Mouse (Mus musculus): ENCODE results near the gene Rapgef5. TPM values are rescaled to one million over a fixed set of nuclear protein-coding genes. Genes with fewer than 3 reads are reported as not detected.
A peak's percentile ranks its signal among the peaks of the same experiment; 100 is the strongest.

The Rapgef5 gene
- polyA plus RNA-seq, 1 experiment from 2014 or later = 7.7 TPM

DNA sequence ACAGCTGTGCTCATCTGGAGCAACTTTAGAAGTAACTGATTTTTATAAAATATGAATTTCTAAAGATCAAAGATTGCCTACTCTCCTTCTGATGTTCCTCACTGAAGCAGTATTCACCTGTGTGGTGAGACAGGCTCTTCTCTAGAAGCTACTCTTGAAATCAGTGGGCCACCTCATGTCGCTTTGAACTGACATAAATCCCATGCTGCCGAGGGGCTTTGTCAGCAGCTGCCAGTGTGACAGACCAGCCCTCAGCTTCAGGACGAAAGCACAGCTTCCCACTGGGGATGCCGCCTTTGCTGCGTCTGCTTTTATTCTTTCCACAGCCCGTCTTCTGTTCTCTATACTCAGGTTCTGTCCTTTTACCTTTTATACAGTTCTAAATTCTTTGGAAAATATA is 197.3 kb downstream of the Rapgef5 start:
- no peak for ATAC-seq (replicated peaks; ENCODE audit: insufficient number of reproducible peaks, low FRiP score, low TSS enrichment, low read depth)

DNA sequence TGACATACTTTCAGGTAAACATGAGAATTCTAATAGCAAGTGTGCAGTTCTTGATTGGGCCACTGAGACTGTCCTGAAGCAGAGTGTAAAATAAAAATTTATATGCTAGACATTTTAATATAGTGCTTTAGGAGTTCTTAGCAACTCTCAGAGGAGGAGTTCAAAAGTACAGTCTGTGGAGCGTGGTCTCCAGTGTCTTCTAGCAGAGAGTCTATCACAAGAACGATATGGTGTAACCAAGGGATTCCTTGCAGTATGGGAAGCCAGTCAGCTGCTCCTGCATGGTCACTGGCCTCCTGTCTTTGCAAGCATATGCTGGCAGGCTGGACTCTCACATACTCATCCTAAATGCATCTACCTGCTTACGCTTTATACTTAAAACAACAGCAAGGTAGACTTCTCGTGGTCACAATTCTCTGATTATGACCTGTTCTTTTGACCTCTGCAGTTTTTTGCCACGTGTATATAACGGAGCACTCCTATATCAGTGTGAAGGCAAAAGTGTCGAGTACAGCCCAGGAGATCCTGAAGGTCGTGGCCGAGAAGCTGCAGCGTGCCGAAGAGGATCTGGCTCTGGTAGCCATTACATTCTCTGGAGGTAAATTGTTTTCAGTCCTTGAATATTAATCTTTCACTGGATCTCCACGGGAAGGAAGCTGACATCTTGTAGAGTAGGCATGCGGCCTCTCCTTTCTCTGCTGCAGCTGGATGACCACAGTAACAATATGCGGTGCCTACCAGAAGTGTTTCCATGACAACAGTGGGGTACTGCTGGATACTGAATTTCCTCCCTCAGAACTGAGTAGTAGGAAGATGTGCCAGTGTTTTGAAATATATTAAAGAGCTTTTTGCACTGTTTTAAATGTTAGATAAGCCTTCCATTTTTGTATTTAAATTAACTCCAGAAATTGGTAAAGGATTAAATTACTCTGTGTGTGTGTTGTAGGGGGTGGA is 204.8 kb downstream of the Rapgef5 start:
- no peaks in the 10 kb centered on the region for H3K36me3 ChIP-seq (replicated peaks; ENCODE audit: control insufficient read depth, insufficient read depth, low read depth, low read length)
- DNase-seq (ENCODE audit: low spot score) (peak; percentile 54), ATAC-seq (replicated peaks; ENCODE audit: insufficient number of reproducible peaks, low FRiP score, low TSS enrichment, low read depth) (peak; percentile 67; the same call in 1 of the 2 replicates)
- H3K9ac ChIP-seq (replicated peaks; ENCODE audit: low read length) = no peak overlapping the region
- H3K27me3 ChIP-seq (ENCODE audit: control insufficient read depth, insufficient read depth, low read length) = no peaks in the 10 kb centered on the region
- no peaks in the 10 kb centered on the region for H3K4me1 ChIP-seq (ENCODE audit: control insufficient read depth, insufficient read depth, low read length)
- 61% methylated on average over 14 of the region's 14 CpGs for WGBS
- no peak overlapping the region for H3K27ac ChIP-seq (replicated peaks; ENCODE audit: low read depth, low read length)
- H3K4me2 ChIP-seq (ENCODE audit: low read depth, low read length) = no peak overlapping the region
- H3K9me3 ChIP-seq (replicated peaks; ENCODE audit: control insufficient read depth, low read length) = no peaks in the 10 kb centered on the region
- H3K4me3 ChIP-seq (ENCODE audit: low read depth, low read length) = no peak overlapping the region

More for the DNA sequence above, 197.3 kb downstream of the Rapgef5 start:
- no peak overlapping the region for H3K4me2 ChIP-seq (ENCODE audit: low read depth, low read length)
- no peaks in the 10 kb centered on the region for H3K27me3 ChIP-seq (ENCODE audit: control insufficient read depth, insufficient read depth, low read length)
- DNase-seq (ENCODE audit: low spot score) = no peak
- H3K4me3 ChIP-seq (ENCODE audit: low read depth, low read length) = no peak overlapping the region
- no peaks in the 10 kb centered on the region for H3K4me1 ChIP-seq (ENCODE audit: control insufficient read depth, insufficient read depth, low read length)
- no peak overlapping the region for H3K9ac ChIP-seq (replicated peaks; ENCODE audit: low read length)
- 55% methylated on average over 6 of the region's 6 CpGs for WGBS
- no peaks in the 10 kb centered on the region for H3K36me3 ChIP-seq (replicated peaks; ENCODE audit: control insufficient read depth, insufficient read depth, low read depth, low read length)
- no peak overlapping the region for H3K27ac ChIP-seq (replicated peaks; ENCODE audit: low read depth, low read length)
- no peaks in the 10 kb centered on the region for H3K9me3 ChIP-seq (replicated peaks; ENCODE audit: control insufficient read depth, low read length)

DNA sequence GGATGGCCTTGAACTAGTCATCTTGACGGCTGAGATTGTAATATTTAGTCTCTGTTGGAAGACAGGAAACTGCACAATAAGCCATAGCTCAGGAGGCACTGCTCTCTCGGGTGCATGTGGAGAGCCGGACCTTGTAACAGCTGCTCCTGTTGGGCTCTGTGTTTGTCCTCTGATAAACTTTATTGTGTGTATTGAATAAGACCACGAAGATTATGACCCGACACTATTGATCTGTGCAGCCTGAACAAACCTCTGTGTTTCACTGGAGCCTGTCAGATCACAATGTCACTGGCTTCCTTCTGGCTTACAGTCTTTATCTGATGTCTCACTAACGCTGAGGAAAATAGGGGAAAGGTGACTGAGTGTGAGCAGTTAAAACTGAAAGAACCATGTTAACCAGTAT is 205.5 kb downstream of the Rapgef5 start:
- no peaks in the 10 kb centered on the region for H3K27me3 ChIP-seq (ENCODE audit: control insufficient read depth, insufficient read depth, low read length)
- no peak overlapping the region for H3K4me3 ChIP-seq (ENCODE audit: low read depth, low read length)
- ATAC-seq (replicated peaks; ENCODE audit: insufficient number of reproducible peaks, low FRiP score, low TSS enrichment, low read depth) = no peak
- no peak overlapping the region for H3K9ac ChIP-seq (replicated peaks; ENCODE audit: low read length)
- no peaks in the 10 kb centered on the region for H3K9me3 ChIP-seq (replicated peaks; ENCODE audit: control insufficient read depth, low read length)
- WGBS = 62% methylated on average over 6 of the region's 6 CpGs
- no peak overlapping the region for H3K27ac ChIP-seq (replicated peaks; ENCODE audit: low read depth, low read length)
- no peak for DNase-seq (ENCODE audit: low spot score)
- no peaks in the 10 kb centered on the region for H3K4me1 ChIP-seq (ENCODE audit: control insufficient read depth, insufficient read depth, low read length)
- no peaks in the 10 kb centered on the region for H3K36me3 ChIP-seq (replicated peaks; ENCODE audit: control insufficient read depth, insufficient read depth, low read depth, low read length)
- H3K4me2 ChIP-seq (ENCODE audit: low read depth, low read length) = no peak overlapping the region

DNA sequence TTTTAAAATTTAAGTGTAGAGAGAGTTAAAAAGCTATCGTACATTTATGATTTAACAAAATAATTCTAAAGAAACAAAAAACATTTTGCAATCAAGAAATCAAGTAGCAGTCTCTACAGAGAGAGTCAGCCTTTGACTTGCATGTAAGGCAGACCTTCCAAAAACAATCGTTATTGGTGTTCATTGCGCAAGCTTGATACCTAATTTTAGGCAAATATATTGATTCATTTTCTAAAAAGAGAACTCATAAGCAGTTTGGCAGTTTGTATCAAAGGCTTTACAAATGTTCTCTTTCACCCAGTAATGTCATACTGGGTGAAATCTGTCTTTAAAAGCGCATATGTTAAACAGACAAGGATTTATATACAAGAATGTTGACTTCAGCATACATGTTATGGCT is 208.7 kb downstream of the Rapgef5 start:
- no peaks in the 10 kb centered on the region for H3K27me3 ChIP-seq (ENCODE audit: control insufficient read depth, insufficient read depth, low read length)
- no peaks in the 10 kb centered on the region for H3K9me3 ChIP-seq (replicated peaks; ENCODE audit: control insufficient read depth, low read length)
- DNase-seq (ENCODE audit: low spot score) (no peak), ATAC-seq (replicated peaks; ENCODE audit: insufficient number of reproducible peaks, low FRiP score, low TSS enrichment, low read depth) (no peak)
- no peak overlapping the region for H3K27ac ChIP-seq (replicated peaks; ENCODE audit: low read depth, low read length)
- no peak overlapping the region for H3K4me2 ChIP-seq (ENCODE audit: low read depth, low read length)
- no peaks in the 10 kb centered on the region for H3K4me1 ChIP-seq (ENCODE audit: control insufficient read depth, insufficient read depth, low read length)
- H3K9ac ChIP-seq (replicated peaks; ENCODE audit: low read length) = no peak overlapping the region
- no peaks in the 10 kb centered on the region for H3K36me3 ChIP-seq (replicated peaks; ENCODE audit: control insufficient read depth, insufficient read depth, low read depth, low read length)
- no peak overlapping the region for H3K4me3 ChIP-seq (ENCODE audit: low read depth, low read length)
- WGBS = 88% methylated on average over 4 of the region's 4 CpGs

DNA sequence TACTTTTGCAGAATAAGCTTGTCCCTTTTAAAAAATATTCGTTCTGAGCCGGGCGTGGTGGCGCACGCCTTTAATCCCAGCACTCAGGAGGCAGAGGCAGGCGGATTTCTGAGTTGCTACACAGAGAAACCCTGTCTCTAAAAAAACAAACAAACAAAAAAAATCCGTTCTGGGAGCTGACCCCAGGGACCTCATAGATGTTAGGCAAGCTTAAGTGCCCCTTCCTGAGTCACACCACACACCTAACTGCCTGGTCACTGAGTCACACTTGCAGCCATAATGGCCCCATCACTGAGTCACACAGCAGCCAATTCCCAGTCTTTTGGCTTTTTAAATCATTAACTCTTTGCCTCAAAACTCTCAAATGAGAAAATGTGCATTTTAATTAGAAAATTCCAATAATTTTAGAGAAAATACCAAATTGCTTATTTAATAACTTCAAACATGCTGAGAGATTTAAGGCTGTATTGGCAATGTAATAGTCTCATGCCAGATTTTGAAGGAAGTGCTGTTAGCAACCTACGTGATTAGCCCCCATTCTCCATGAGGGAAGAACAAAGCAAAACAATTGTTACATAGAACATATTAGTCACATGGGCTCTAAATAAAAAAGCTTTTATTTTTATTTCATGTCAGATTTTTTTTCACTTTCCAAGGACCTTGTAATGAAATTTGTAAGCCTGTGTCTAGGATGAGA is 211.3 kb downstream of the Rapgef5 start:
- no peak overlapping the region for H3K27ac ChIP-seq (replicated peaks; ENCODE audit: low read depth, low read length)
- no peaks in the 10 kb centered on the region for H3K36me3 ChIP-seq (replicated peaks; ENCODE audit: control insufficient read depth, insufficient read depth, low read depth, low read length)
- 79% methylated on average over 8 of the region's 8 CpGs for WGBS
- no peaks in the 10 kb centered on the region for H3K9me3 ChIP-seq (replicated peaks; ENCODE audit: control insufficient read depth, low read length)
- H3K4me2 ChIP-seq (ENCODE audit: low read depth, low read length) = no peak overlapping the region
- no peaks in the 10 kb centered on the region for H3K27me3 ChIP-seq (ENCODE audit: control insufficient read depth, insufficient read depth, low read length)
- DNase-seq (ENCODE audit: low spot score) (no peak), ATAC-seq (replicated peaks; ENCODE audit: insufficient number of reproducible peaks, low FRiP score, low TSS enrichment, low read depth) (no peak)
- no peak overlapping the region for H3K9ac ChIP-seq (replicated peaks; ENCODE audit: low read length)
- H3K4me3 ChIP-seq (ENCODE audit: low read depth, low read length) = no peak overlapping the region
- no peaks in the 10 kb centered on the region for H3K4me1 ChIP-seq (ENCODE audit: control insufficient read depth, insufficient read depth, low read length)

DNA sequence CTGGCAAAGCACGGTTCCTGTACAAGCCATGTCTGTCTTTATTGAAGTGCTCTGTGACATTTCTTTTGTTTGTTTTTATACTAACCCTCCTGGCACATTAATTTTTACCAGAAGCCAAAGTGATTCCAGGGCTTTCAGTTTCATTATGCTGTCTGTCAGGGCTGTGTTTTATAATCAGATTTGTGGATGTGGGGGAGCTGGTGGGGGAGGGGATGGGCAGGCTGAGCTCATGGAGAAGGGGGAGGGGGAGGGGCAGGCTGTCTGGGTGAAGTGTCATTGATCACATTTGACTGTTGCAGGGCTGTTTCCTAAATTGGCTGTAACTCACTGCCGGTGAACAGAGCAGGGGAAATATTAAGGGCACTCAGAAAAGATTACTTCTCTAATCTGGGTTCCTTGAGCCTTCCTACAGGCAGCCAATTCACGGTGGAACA is 211.9 kb downstream of the Rapgef5 start:
- no peak overlapping the region for H3K9ac ChIP-seq (replicated peaks; ENCODE audit: low read length)
- H3K4me3 ChIP-seq (ENCODE audit: low read depth, low read length) = no peak overlapping the region
- H3K27me3 ChIP-seq (ENCODE audit: control insufficient read depth, insufficient read depth, low read length) = no peaks in the 10 kb centered on the region
- ATAC-seq (replicated peaks; ENCODE audit: insufficient number of reproducible peaks, low FRiP score, low TSS enrichment, low read depth) (no peak), DNase-seq (ENCODE audit: low spot score) (peak; percentile 65)
- H3K36me3 ChIP-seq (replicated peaks; ENCODE audit: control insufficient read depth, insufficient read depth, low read depth, low read length) = no peaks in the 10 kb centered on the region
- 37% methylated on average over 3 of the region's 3 CpGs for WGBS
- H3K4me2 ChIP-seq (ENCODE audit: low read depth, low read length) = no peak overlapping the region
- no peak overlapping the region for H3K27ac ChIP-seq (replicated peaks; ENCODE audit: low read depth, low read length)
- no peaks in the 10 kb centered on the region for H3K9me3 ChIP-seq (replicated peaks; ENCODE audit: control insufficient read depth, low read length)
- no peaks in the 10 kb centered on the region for H3K4me1 ChIP-seq (ENCODE audit: control insufficient read depth, insufficient read depth, low read length)

DNA sequence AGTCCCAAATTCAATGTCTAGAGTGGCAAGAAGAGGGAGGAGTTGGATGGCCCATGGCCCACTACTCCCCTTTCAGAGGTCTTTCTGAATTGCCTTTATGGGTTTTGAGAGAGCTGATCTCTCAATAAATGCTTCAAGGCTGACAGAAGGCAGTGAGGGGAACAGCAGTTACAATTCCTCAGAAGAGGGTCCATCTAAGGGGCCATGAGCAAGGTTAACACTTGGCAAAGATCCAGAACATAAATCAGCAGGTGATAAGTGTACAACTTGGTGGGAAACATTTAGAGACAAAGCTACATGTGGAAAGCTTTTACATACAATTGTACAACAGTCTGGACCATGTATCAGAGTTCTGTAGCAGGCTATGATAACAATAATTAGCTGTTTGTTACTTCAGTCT is 217.3 kb downstream of the Rapgef5 start:
- ATAC-seq (replicated peaks; ENCODE audit: insufficient number of reproducible peaks, low FRiP score, low TSS enrichment, low read depth) (no peak), DNase-seq (ENCODE audit: low spot score) (no peak)
- Histone ChIP-seq H3K4me3 (ENCODE audit: low read depth, low read length) (no peak overlapping the region), H3K36me3 (replicated peaks; ENCODE audit: control insufficient read depth, insufficient read depth, low read depth, low read length) (no peaks in the 10 kb centered on the region), H3K4me2 (ENCODE audit: low read depth, low read length) (no peak overlapping the region), H3K4me1 (ENCODE audit: control insufficient read depth, insufficient read depth, low read length) (no peaks in the 10 kb centered on the region), H3K27me3 (ENCODE audit: control insufficient read depth, insufficient read depth, low read length) (no peaks in the 10 kb centered on the region), H3K9ac (replicated peaks; ENCODE audit: low read length) (no peak overlapping the region), H3K27ac (replicated peaks; ENCODE audit: low read depth, low read length) (no peak overlapping the region), H3K9me3 (replicated peaks; ENCODE audit: control insufficient read depth, low read length) (no peaks in the 10 kb centered on the region)

DNA sequence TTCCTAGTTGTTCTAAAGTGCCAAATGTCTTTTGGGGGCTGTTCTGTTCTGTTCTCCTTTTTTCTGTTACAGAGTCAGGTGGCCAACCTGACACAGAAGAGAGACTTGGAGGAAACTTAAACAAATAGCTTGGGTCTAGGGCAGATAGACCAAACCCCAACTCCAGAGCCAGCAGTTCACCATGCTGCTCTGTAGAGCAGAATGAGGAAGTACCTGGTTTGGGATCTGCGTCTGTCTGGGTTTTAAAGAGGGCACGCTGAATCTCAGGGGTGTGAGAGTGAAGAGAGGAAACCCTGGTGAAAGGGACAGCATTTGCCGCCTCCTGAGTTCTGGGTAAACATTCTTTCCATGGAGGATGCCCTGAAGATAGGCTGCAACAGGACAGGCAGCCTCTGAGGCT is 219.9 kb downstream of the Rapgef5 start:
- Histone ChIP-seq H3K4me2 (ENCODE audit: low read depth, low read length) (no peak overlapping the region), H3K36me3 (replicated peaks; ENCODE audit: control insufficient read depth, insufficient read depth, low read depth, low read length) (no peaks in the 10 kb centered on the region), H3K9me3 (replicated peaks; ENCODE audit: control insufficient read depth, low read length) (no peaks in the 10 kb centered on the region), H3K27ac (replicated peaks; ENCODE audit: low read depth, low read length) (no peak overlapping the region), H3K27me3 (ENCODE audit: control insufficient read depth, insufficient read depth, low read length) (no peaks in the 10 kb centered on the region), H3K9ac (replicated peaks; ENCODE audit: low read length) (no peak overlapping the region), H3K4me1 (ENCODE audit: control insufficient read depth, insufficient read depth, low read length) (no peaks in the 10 kb centered on the region), H3K4me3 (ENCODE audit: low read depth, low read length) (no peak overlapping the region)
- WGBS = 80% methylated on average over 3 of the region's 3 CpGs
- ATAC-seq (replicated peaks; ENCODE audit: insufficient number of reproducible peaks, low FRiP score, low TSS enrichment, low read depth) (no peak), DNase-seq (ENCODE audit: low spot score) (no peak)
